Mouse (Mus musculus) B cell, adult (primary cell): Measurements from ENCODE around the gene Gm21865. TPM values are rescaled to one million over a fixed set of nuclear protein-coding genes. Genes with fewer than 3 reads are reported as not detected.

Experiments used
- total RNA-seq: library from RNA; stranded (reverse); gene quantifications from 4 replicates; pipeline ENCODE4 v1.2.4, GENCODE M21; 2023; ENCODE audit not compliant: inconsistent age

Gene Gm21865
- not detected in 4 replicates for total RNA-seq

GRCm38 (mm10) chrY:40316803-40317202 lies at the start of gene Gm21865:
Gm21865 (minus strand) TSS chrY:40316903.

Other genes starting within 250 kb of the Gm21865 start
- gene Gm21882, start 64.6 kb upstream of the Gm21865 start, total RNA-seq, result not detected in 4 replicates